Mouse (Mus musculus) embryonic facial prominence, embryonic 15.5 days (tissue): ENCODE measurements at regions not wholly inside any gene's neighbourhood (a gene's known extent, or its start where the extent isn't known, plus 50 kb on each side); places are given as distances from the start of the nearest gene placed in this dataset.

ENCODE experiments used
- ATAC-seq: fragments of 200-750 bp; cut with Nextera tagmentation; 2 replicates; pipeline ENCODE4 v1.8.0; 2017; ENCODE audit warnings: low read depth, moderate TSS enrichment; ENCODE audit not compliant: insufficient number of reproducible peaks, low FRiP score, low TSS enrichment
- H3K27ac ChIP-seq: fragments of 300-500 bp; sonication (generic); replicated peaks from 2 replicates; pipeline ENCODE4 v1.5.1; 2015; ENCODE audit warnings: mild to moderate bottlenecking, inconsistent platforms
- H3K27me3 ChIP-seq: fragments of 300-500 bp; sonication (generic); 2 replicates; pipeline ENCODE4 v1.6.1; 2015; ENCODE audit warnings: inconsistent platforms
- H3K36me3 ChIP-seq: fragments of 300-500 bp; sonication (generic); 2 replicates; pipeline ENCODE4 v1.6.1; 2015; ENCODE audit warnings: mild to moderate bottlenecking, inconsistent platforms
- H3K4me1 ChIP-seq: fragments of 300-500 bp; sonication (generic); 2 replicates; pipeline ENCODE4 v1.6.1; 2015; ENCODE audit warnings: inconsistent platforms
- H3K4me2 ChIP-seq: fragments of 300-500 bp; sonication (generic); replicated peaks from 2 replicates; pipeline ENCODE4 v1.6.1; 2015; ENCODE audit warnings: mild to moderate bottlenecking, inconsistent platforms
- H3K4me3 ChIP-seq: fragments of 300-500 bp; sonication (generic); replicated peaks from 2 replicates; pipeline ENCODE4 v1.5.1; 2015; ENCODE audit warnings: mild to moderate bottlenecking, inconsistent platforms
- H3K9ac ChIP-seq: fragments of 300-500 bp; sonication (generic); 2 replicates; pipeline ENCODE4 v1.6.1; 2015; ENCODE audit warnings: inconsistent platforms
- H3K9me3 ChIP-seq: fragments of 300-500 bp; sonication (generic); replicated peaks from 2 replicates; pipeline ENCODE4 v1.6.1; 2016; ENCODE audit warnings: inconsistent platforms
- WGBS: fragments of 180-500 bp; shearing (Covaris S2); methylation state at CpG from one replicate; pipeline ENCODE4 v1.1.7; 2015; 5-methylcytosine and 5-hydroxymethylcytosine counted together

- 72% methylated on average over 5 of the region's 5 CpGs for WGBS
- no peak overlapping the region for H3K4me3 ChIP-seq
- no peak overlapping the region for H3K4me2 ChIP-seq
- no peaks in the 10 kb centered on the region for H3K9me3 ChIP-seq
- H3K27ac ChIP-seq = no peak overlapping the region
- no peaks in the 10 kb centered on the region for H3K36me3 ChIP-seq
- H3K27me3 ChIP-seq = no peaks in the 10 kb centered on the region
- no peak overlapping the region for H3K9ac ChIP-seq
- ATAC-seq = no peak
- H3K4me1 ChIP-seq = peaks cover 21% of the 10 kb centered on the region
Observed at GRCm38 (mm10) chr6:31092760-31093159, 133.9 kb upstream of the Klf14 start.

GRCm38 (mm10) chr6:31095943-31096714 is 137.3 kb upstream of the Klf14 start:
- Histone ChIP-seq H3K4me3 (no peak overlapping the region), H3K4me1 (0 out of 2 replicates have a peak, but pooled peaks cover 12% of the 10 kb centered on the region)
- 56% methylated on average over 20 of the region's 21 CpGs for WGBS

GRCm38 (mm10) chr6:31096787-31097186 is 137.9 kb upstream of the Klf14 start:
- 69% methylated on average over 6 of the region's 6 CpGs for WGBS
- no peak overlapping the region; the same call in 1 of the 2 replicates for H3K27ac ChIP-seq

More at GRCm38 (mm10) chr6:31095943-31096714, 137.3 kb upstream of the Klf14 start:
- Histone ChIP-seq H3K36me3 (no peaks in the 10 kb centered on the region), H3K9ac (no peak overlapping the region), H3K4me2 (no peak overlapping the region), H3K27ac (no peak overlapping the region; the same call in none of the 2 replicates), H3K9me3 (no peaks in the 10 kb centered on the region), H3K27me3 (no peaks in the 10 kb centered on the region)
- no peak; the same call in 1 of the 2 replicates for ATAC-seq

GRCm38 (mm10) chr6:31097254-31097653 is 138.4 kb upstream of the Klf14 start:
- H3K27me3 ChIP-seq = no peaks in the 10 kb centered on the region
- WGBS = 71% methylated on average over 9 of the region's 9 CpGs
- no peak overlapping the region for H3K4me2 ChIP-seq
- 0 out of 2 replicates have a peak, but pooled peaks cover 12% of the 10 kb centered on the region for H3K4me1 ChIP-seq
- H3K9me3 ChIP-seq = no peaks in the 10 kb centered on the region
- H3K4me3 ChIP-seq = no peak overlapping the region
- no peaks in the 10 kb centered on the region for H3K36me3 ChIP-seq
- no peak for ATAC-seq
- no peak overlapping the region for H3K27ac ChIP-seq
- H3K9ac ChIP-seq = no peak overlapping the region

More at GRCm38 (mm10) chr6:31096787-31097186, 137.9 kb upstream of the Klf14 start:
- 0 out of 2 replicates have a peak, but pooled peaks cover 12% of the 10 kb centered on the region for H3K4me1 ChIP-seq
- no peaks in the 10 kb centered on the region for H3K36me3 ChIP-seq
- H3K4me3 ChIP-seq = no peak overlapping the region
- H3K4me2 ChIP-seq = no peak overlapping the region
- no peak overlapping the region for H3K9ac ChIP-seq
- H3K27me3 ChIP-seq = no peaks in the 10 kb centered on the region
- no peaks in the 10 kb centered on the region for H3K9me3 ChIP-seq
- no peak for ATAC-seq

- Histone ChIP-seq H3K4me3 (no peak overlapping the region), H3K4me2 (no peak overlapping the region), H3K36me3 (no peaks in the 10 kb centered on the region), H3K27me3 (no peaks in the 10 kb centered on the region), H3K9me3 (no peaks in the 10 kb centered on the region), H3K4me1 (0 out of 2 replicates have a peak, but pooled peaks cover 12% of the 10 kb centered on the region), H3K27ac (no peak overlapping the region), H3K9ac (no peak overlapping the region)
- no peak for ATAC-seq
- 76% methylated on average over 5 of the region's 5 CpGs for WGBS
Observed at GRCm38 (mm10) chr6:31098106-31098505, 139.2 kb upstream of the Klf14 start.

GRCm38 (mm10) chr6:31100084-31100579 is 141.3 kb upstream of the Klf14 start:
- H3K4me3 ChIP-seq = no peak overlapping the region
- no peak overlapping the region for H3K4me2 ChIP-seq
- H3K27me3 ChIP-seq = no peaks in the 10 kb centered on the region
- no peaks in the 10 kb centered on the region for H3K9me3 ChIP-seq
- no peaks in the 10 kb centered on the region for H3K36me3 ChIP-seq
- 66% methylated on average over 12 of the region's 12 CpGs for WGBS
- no peak for ATAC-seq
- H3K9ac ChIP-seq = no peak overlapping the region
- H3K27ac ChIP-seq = no peak overlapping the region
- H3K4me1 ChIP-seq = 0 out of 2 replicates have a peak, but pooled peaks cover 12% of the 10 kb centered on the region

GRCm38 (mm10) chr6:31100749-31101148 is 141.9 kb upstream of the Klf14 start:
- no peak overlapping the region for H3K27ac ChIP-seq
- no peaks in the 10 kb centered on the region for H3K36me3 ChIP-seq
- no peak overlapping the region for H3K4me2 ChIP-seq
- no peaks in the 10 kb centered on the region for H3K9me3 ChIP-seq
- 0 out of 2 replicates have a peak, but pooled peaks cover 12% of the 10 kb centered on the region for H3K4me1 ChIP-seq
- 59% methylated on average over 5 of the region's 5 CpGs for WGBS
- ATAC-seq = no peak
- H3K9ac ChIP-seq = no peak overlapping the region
- H3K27me3 ChIP-seq = no peaks in the 10 kb centered on the region
- no peak overlapping the region for H3K4me3 ChIP-seq

GRCm38 (mm10) chr6:31106144-31106836 is 147.4 kb upstream of the Klf14 start:
- 69% methylated on average over 10 of the region's 10 CpGs for WGBS
- Histone ChIP-seq H3K36me3 (no peaks in the 10 kb centered on the region), H3K27me3 (no peaks in the 10 kb centered on the region), H3K27ac (no peak overlapping the region), H3K4me2 (no peak overlapping the region), H3K4me3 (no peak overlapping the region), H3K4me1 (no peaks in the 10 kb centered on the region), H3K9ac (no peak overlapping the region), H3K9me3 (peaks cover 4% of the 10 kb centered on the region; the same call in 1 of the 2 replicates)
- ATAC-seq = no peak

GRCm38 (mm10) chr6:31106856-31107359 is 148.0 kb upstream of the Klf14 start:
- no peak overlapping the region for H3K4me2 ChIP-seq
- H3K9me3 ChIP-seq = peaks cover 4% of the 10 kb centered on the region; the same call in 1 of the 2 replicates
- H3K27me3 ChIP-seq = no peaks in the 10 kb centered on the region
- 85% methylated on average over 10 of the region's 10 CpGs for WGBS
- no peak overlapping the region for H3K9ac ChIP-seq
- H3K4me1 ChIP-seq = no peaks in the 10 kb centered on the region
- H3K4me3 ChIP-seq = no peak overlapping the region
- no peaks in the 10 kb centered on the region for H3K36me3 ChIP-seq
- no peak for ATAC-seq
- H3K27ac ChIP-seq = no peak overlapping the region

- no peak overlapping the region for H3K9ac ChIP-seq
- H3K4me1 ChIP-seq = peaks cover 3% of the 10 kb centered on the region; the same call in 1 of the 2 replicates
- peaks cover 4% of the 10 kb centered on the region; the same call in 1 of the 2 replicates for H3K9me3 ChIP-seq
- H3K4me3 ChIP-seq = no peak overlapping the region
- no peak for ATAC-seq
- no peaks in the 10 kb centered on the region for H3K36me3 ChIP-seq
- WGBS = 94% methylated on average over 4 of the region's 4 CpGs
- H3K27me3 ChIP-seq = no peaks in the 10 kb centered on the region
- no peak overlapping the region for H3K27ac ChIP-seq
- no peak overlapping the region for H3K4me2 ChIP-seq
Observed at GRCm38 (mm10) chr6:31107360-31107759, 148.5 kb upstream of the Klf14 start.
